Mouse (Mus musculus) ES-E14 (cell line): ENCODE measurements around the gene Ranbp3.

Experiments used
- CHD2 ChIP-seq: IDR thresholded peaks from 2 replicates; pipeline ENCODE4 v1.6.1; 2014; ENCODE audit warnings: mild to moderate bottlenecking, low read depth, low read length, inconsistent platforms
- HCFC1 ChIP-seq: IDR thresholded peaks from 2 replicates; pipeline ENCODE4 v1.6.1; 2012; ENCODE audit warnings: low read length, inconsistent platforms, borderline replicate concordance; ENCODE audit not compliant: insufficient read depth
- MAFK ChIP-seq: IDR thresholded peaks from 2 replicates; pipeline ENCODE4 v1.6.1; 2014; ENCODE audit warnings: mild to moderate bottlenecking, low read depth, low read length, inconsistent platforms; ENCODE audit not compliant: insufficient read depth
- ZNF384 ChIP-seq: IDR thresholded peaks from 2 replicates; pipeline ENCODE4 v1.6.1; 2012; ENCODE audit warnings: low read depth, low read length, inconsistent platforms

DNA sequence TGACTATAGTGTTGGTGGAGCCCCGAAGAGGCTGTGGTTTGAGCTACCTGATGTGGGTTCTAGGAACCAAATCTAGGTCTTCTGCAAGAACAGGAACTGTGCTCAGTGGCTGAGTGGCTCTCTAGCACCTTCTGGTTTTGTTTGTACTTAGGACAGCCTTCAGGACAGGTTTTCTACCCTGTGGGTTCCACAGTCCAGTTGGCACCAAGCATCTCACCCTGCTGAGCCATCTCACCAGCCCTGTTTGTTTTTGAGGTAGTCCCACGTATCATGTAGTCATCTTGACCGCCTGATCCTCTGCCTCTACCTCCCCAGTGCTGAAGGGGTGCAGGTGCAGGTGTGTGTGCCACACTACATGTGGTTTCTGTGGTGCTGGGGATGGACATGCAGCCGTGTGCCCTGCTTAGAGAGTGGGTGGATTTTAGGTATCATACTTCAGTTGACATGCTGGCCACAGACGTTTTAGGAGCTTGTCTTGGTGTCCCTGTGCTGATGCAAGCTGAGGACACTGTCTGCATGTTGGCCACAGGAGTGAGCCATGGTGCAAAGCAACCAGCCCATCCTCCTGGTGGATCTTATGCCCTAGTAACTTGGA lies 10.5 kb downstream of the Ranbp3 start:
- no peak for TF ChIP-seq CHD2
- no peak for TF ChIP-seq HCFC1
- no peak for TF ChIP-seq MAFK
- TF ChIP-seq ZNF384: no peak
